Mouse (Mus musculus): ENCODE measurements at regions not wholly inside any gene's neighbourhood (a gene's known extent, or its start where the extent isn't known, plus 50 kb on each side); places are given as distances from the start of the nearest gene placed in this dataset.

DNA sequence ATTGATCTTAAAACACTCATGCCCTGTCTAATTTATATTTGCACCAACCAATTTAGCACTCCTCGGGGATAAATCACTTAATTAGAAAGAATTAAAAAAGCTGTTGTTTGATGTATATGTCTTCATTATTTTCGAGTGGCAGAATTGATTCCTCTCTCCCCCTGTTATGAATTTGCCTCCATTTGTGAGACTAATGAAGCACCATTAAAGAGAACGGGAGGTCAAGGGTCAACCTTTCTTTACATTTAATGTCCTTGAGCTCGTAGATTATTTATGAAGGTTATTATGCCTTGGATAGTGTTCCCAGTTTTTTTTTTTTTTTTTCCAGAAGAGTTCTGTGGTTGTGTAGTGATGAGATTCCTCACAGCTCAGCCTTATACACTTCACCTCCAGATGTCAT is 277.0 kb upstream of the Jag1 start:
- TF ChIP-seq POLR2A (IDR thresholded peaks at IDR 0.05; ENCODE audit: borderline replicate concordance, insufficient read depth, low read length) = no peak
- TF ChIP-seq CTCF (IDR thresholded peaks at IDR 0.05; ENCODE audit: borderline replicate concordance, insufficient read depth, low read depth, low read length) = no peak

Data from cerebellum, adult 2 months (tissue).